Mouse (Mus musculus): ENCODE data around the gene Htra1.

DNA sequence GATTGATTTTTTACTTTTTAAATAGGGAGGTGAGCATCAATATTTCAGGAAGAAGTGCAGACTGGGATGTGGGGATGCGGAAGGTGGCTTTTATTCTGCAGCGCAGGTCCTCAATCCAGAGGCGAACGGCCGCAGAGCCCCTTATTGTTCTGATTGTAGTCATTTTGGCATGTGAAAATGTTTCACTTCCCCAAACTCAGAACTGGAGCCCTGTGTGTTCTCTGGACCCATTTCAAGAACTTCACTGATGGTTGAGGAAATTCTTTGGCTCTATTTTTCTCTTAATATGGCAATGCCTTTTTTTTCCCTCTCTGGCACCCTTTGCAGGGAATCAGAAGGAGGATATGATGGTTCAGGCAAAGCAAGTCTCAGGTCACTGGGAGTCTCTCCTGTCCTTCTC is 33.2 kb downstream of the Htra1 start:
- no peak for TF ChIP-seq TAL1 (conservative IDR thresholded peaks at IDR 0.05; ENCODE audit: low read depth, low read length)
- TF ChIP-seq CTCF (IDR thresholded peaks at IDR 0.05; ENCODE audit: low read depth, low read length): no peak
- TF ChIP-seq GATA1 (IDR thresholded peaks at IDR 0.05; ENCODE audit: borderline replicate concordance, low read length): no peak
